22 mouse cellular contexts compared by ENCODE assay signal in the genomic region with DNA sequence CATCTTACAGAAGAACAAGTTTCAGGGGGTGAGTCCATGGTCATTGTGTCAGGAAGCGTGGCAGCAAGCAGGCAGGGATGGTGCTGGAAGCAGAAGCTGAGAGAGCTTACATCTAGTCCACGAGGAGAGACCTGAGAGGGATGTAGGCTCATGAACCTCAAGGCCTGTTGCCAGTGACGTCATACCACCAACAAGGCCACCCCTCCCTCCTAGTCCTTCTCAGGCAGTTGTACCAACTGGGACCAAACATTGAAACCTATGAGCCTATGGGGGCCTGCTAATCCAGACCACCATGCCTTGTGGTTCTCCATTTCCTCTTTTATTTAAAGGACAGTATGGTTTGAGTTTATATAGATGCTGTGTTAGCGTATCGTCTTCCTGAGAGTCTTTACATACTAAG.
"Had no signal": no experiment of that assay in that cellular context is flagged by ENCODE, and none has a peak within 500 bp of the region (broad histone marks: within the 10 kb centered on the region; RNA-seq: fewer than 3 reads in every experiment).

No protein-coding gene starts in this region.

- H3K36me3 ChIP-seq: limb, embryonic 15.5 days; stomach, embryonic 15.5 days had no signal

- H3K27me3 ChIP-seq: kidney, embryonic 15.5 days; limb, embryonic 12.5 days; limb, embryonic 15.5 days; midbrain, embryonic 12.5 days; neural tube, embryonic 13.5 days; stomach, embryonic 15.5 days had no signal

- DNase-seq: kidney, postnatal 10 days; kidney, postnatal 36 days; layer of hippocampus, postnatal 36 days; liver, postnatal 0 days; lung, embryonic 14.5 days; lung, postnatal 36 days; retina, postnatal 1 day; right cerebral cortex, postnatal 25 days; spleen, adult 18-20 months; thymus, postnatal 25 days had no signal

- H3K9me3 ChIP-seq: kidney, embryonic 15.5 days; limb, embryonic 12.5 days; limb, embryonic 15.5 days; midbrain, embryonic 12.5 days; neural tube, embryonic 13.5 days; stomach, embryonic 15.5 days had no signal

- H3K27ac ChIP-seq: kidney, embryonic 15.5 days; left cerebral cortex, adult 2 months; limb, embryonic 12.5 days; limb, embryonic 15.5 days; liver, embryonic 14.5 days; midbrain, embryonic 12.5 days; neural tube, embryonic 13.5 days; stomach, embryonic 15.5 days had no signal

- H3K4me2 ChIP-seq: kidney, embryonic 15.5 days; limb, embryonic 12.5 days; limb, embryonic 15.5 days; liver, embryonic 11.5 days; lung, embryonic 14.5 days; midbrain, embryonic 12.5 days; neural tube, embryonic 13.5 days; stomach, embryonic 15.5 days had no signal

- H3K4me3 ChIP-seq: kidney, embryonic 15.5 days; left cerebral cortex, adult 2 months; limb, embryonic 12.5 days; limb, embryonic 15.5 days; midbrain, embryonic 12.5 days; myocyte; neural tube, embryonic 13.5 days; stomach, embryonic 15.5 days had no signal

- ATAC-seq: liver, postnatal 0 days; lung, postnatal 0 days; midbrain, embryonic 16.5 days had no signal

- H3K9ac ChIP-seq: kidney, embryonic 15.5 days; limb, embryonic 12.5 days; limb, embryonic 15.5 days; liver, embryonic 14.5 days; liver, postnatal 0 days; lung, embryonic 14.5 days; midbrain, embryonic 12.5 days; neural tube, embryonic 13.5 days; stomach, embryonic 15.5 days had no signal

- H3K4me1 ChIP-seq: kidney, embryonic 15.5 days; limb, embryonic 15.5 days; midbrain, embryonic 12.5 days; stomach, embryonic 15.5 days had no signal
